Mouse (Mus musculus) megakaryocyte progenitor cell, adult 5-6 weeks (primary cell): ENCODE results near the gene Orai1. TPM values are rescaled to one million over a fixed set of nuclear protein-coding genes. Genes with fewer than 3 reads are reported as not detected.
"Not testable (repeated sequence)": the region's sequence is repeated elsewhere in the genome, so short reads cannot be mapped to it uniquely, and the experiment has no call there.

ENCODE experiments used
- ATAC-seq: replicated peaks from 2 replicates; pipeline ENCODE4 v1.8.0; 2016; ENCODE audit warnings: mild to moderate bottlenecking, moderate TSS enrichment, inconsistent platforms; ENCODE audit not compliant: poor library complexity
- total RNA-seq, 2 experiments: library from RNA; stranded (forward) in 1 of 2; stranded (reverse) in 1 of 2; fragments of 157-497, 149-512 nt in 1 of 2; fragments of 200-1000 nt in 1 of 2; gene quantifications; 2 replicates each; pipeline versions ENCODE4 v1.2.3 to v1.2.4; 2015 to 2017

The Orai1 gene
- total RNA-seq, 2 experiments from 2014 or later: 20.8 to 68.6 TPM

GRCm38 (mm10) chr5:123061402-123061749 is 46.5 kb downstream of the Orai1 start:
- not testable (repeated sequence) for ATAC-seq

- no peak for ATAC-seq
Observed at GRCm38 (mm10) chr5:123063141-123063540, 48.3 kb downstream of the Orai1 start.

GRCm38 (mm10) chr5:123064207-123064606 is 49.3 kb downstream of the Orai1 start:
- ATAC-seq: peak; percentile 53

GRCm38 (mm10) chr5:123067395-123067995 is 52.6 kb downstream of the Orai1 start:
- peak; percentile 98 for ATAC-seq

GRCm38 (mm10) chr5:123068115-123068514 is 53.2 kb downstream of the Orai1 start, which contains the start of gene Tmem120b:
Tmem120b (plus strand) TSS chr5:123068415.
- ATAC-seq: peak; percentile 28; the same call in 1 of the 2 replicates

- no peak for ATAC-seq
Observed at GRCm38 (mm10) chr5:123068714-123069113, 53.8 kb downstream of the Orai1 start.

GRCm38 (mm10) chr5:123075576-123076418 is 60.9 kb downstream of the Orai1 start:
- peak; percentile 79 for ATAC-seq

GRCm38 (mm10) chr5:123076419-123077281 is 61.8 kb downstream of the Orai1 start:
- peak; percentile 84 for ATAC-seq

GRCm38 (mm10) chr5:123079568-123079967 is 64.7 kb downstream of the Orai1 start:
- no peak for ATAC-seq

- no peak for ATAC-seq
Observed at GRCm38 (mm10) chr5:123080041-123080440, 65.2 kb downstream of the Orai1 start.

Other genes starting within 250 kb of the Orai1 start
- gene Camkk2, start 235.7 kb upstream of the Orai1 start, total RNA-seq (2015): 29.4 and 30.7 TPM in 2 replicates
- gene Camkk2, start 235.7 kb upstream of the Orai1 start, total RNA-seq (2017): 23.2 and 34.3 TPM in 2 replicates
- gene Anapc5, start 193.7 kb upstream of the Orai1 start, total RNA-seq (2015): 193 and 210 TPM in 2 replicates
- 298 and 322 TPM in 2 replicates for gene Anapc5, start 193.7 kb upstream of the Orai1 start, total RNA-seq (2017)
- gene Rnf34, start 165.0 kb upstream of the Orai1 start, total RNA-seq (2015): 7.9 and 10.1 TPM in 2 replicates
- 12.7 and 15.6 TPM in 2 replicates for gene Rnf34, start 165.0 kb upstream of the Orai1 start, total RNA-seq (2017)
- gene Kdm2b, start 25.3 kb upstream of the Orai1 start, total RNA-seq (2015): 60.0 and 60.4 TPM in 2 replicates
- gene Kdm2b, start 25.3 kb upstream of the Orai1 start, total RNA-seq (2017): 49.0 and 75.4 TPM in 2 replicates
- not detected in 2 replicates for gene Morn3, start 31.9 kb downstream of the Orai1 start, total RNA-seq (2015)
- not detected in 2 replicates for gene Morn3, start 31.9 kb downstream of the Orai1 start, total RNA-seq (2017)
- 0.42 and 1.4 TPM in 2 replicates for gene Tmem120b, start 53.3 kb downstream of the Orai1 start, total RNA-seq (2015)
- 1.4 and 1.6 TPM in 2 replicates for gene Tmem120b, start 53.3 kb downstream of the Orai1 start, total RNA-seq (2017)
- 0.42 and 1.0 TPM in 2 replicates for gene Rhof, start 117.6 kb downstream of the Orai1 start, total RNA-seq (2015)
- gene Rhof, start 117.6 kb downstream of the Orai1 start, total RNA-seq (2017): 0.54 and 1.1 TPM in 2 replicates
- gene Setd1b, start 127.1 kb downstream of the Orai1 start, total RNA-seq (2015): 27.5 and 28.3 TPM in 2 replicates
- 1.9 and 3.1 TPM in 2 replicates for gene Setd1b, start 127.1 kb downstream of the Orai1 start, total RNA-seq (2017)
- gene Psmd9, start 154.3 kb downstream of the Orai1 start, total RNA-seq (2015): 22.3 and 23.9 TPM in 2 replicates
- 15.2 and 19.4 TPM in 2 replicates for gene Psmd9, start 154.3 kb downstream of the Orai1 start, total RNA-seq (2017)
- gene Hpd, start 167.7 kb downstream of the Orai1 start, total RNA-seq (2015): not detected in 2 replicates
- not detected in 2 replicates for gene Hpd, start 167.7 kb downstream of the Orai1 start, total RNA-seq (2017)
- gene Wdr66, start 237.0 kb downstream of the Orai1 start, total RNA-seq (2015): 0.07 TPM in 1 of 2 replicates, not detected in the other
- gene Wdr66, start 237.0 kb downstream of the Orai1 start, total RNA-seq (2017): not detected in 2 replicates